Mouse (Mus musculus): Measurements from ENCODE around the gene Tcaf3. TPM values are rescaled to one million over a fixed set of nuclear protein-coding genes. Genes with fewer than 3 reads are reported as not detected.

Gene Tcaf3
- not detected in 2 replicates for polyA plus RNA-seq (2012; rRNA removed)

DNA sequence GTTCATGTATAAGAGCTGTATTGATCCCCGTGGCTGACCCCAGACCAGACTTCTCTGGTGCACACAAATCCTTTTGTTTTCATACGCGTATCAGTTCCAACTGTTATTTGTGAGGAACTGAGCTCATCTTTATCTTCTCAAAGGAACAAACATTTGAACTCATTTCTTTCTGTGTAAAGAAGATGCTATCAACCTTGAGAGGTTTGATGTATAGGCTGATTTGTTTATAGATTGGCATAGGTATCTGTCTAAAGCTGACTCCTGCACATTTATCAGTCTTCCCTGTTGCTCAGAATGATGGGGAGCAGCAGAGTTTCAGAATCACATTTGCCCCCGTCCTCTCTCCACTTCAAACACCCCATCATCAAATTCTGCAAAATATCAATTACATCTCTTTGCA is at the start of gene Tcaf3:
TSS of gene Tcaf3 (minus strand) at position 101 of the 400 bp plus-strand sequence.
- Histone ChIP-seq H3K36me3 (ENCODE audit: control insufficient read depth, insufficient read depth, low read length) (no peaks in the 10 kb centered on the region), H3K27me3 (ENCODE audit: control insufficient read depth, insufficient read depth, low read length) (no peaks in the 10 kb centered on the region), H3K4me3 (ENCODE audit: control insufficient read depth, insufficient read depth, low read length) (no peak within 1 kb of the TSS), H3K4me1 (replicated peaks; ENCODE audit: control insufficient read depth, insufficient read depth, low read length) (no peaks in the 10 kb centered on the region), H3K27ac (ENCODE audit: control insufficient read depth, insufficient read depth, low read length) (no peak within 1 kb of the TSS)
- no peak for DNase-seq
- WGBS = 92% methylated on average over 4 of the region's 4 CpGs
- TF ChIP-seq POLR2A (IDR thresholded peaks at IDR 0.05; ENCODE audit: control insufficient read depth, extremely low read depth, insufficient read depth, low read length, poor library complexity) (no peak), CTCF (IDR thresholded peaks at IDR 0.05; ENCODE audit: borderline replicate concordance, control insufficient read depth, extremely low read depth, insufficient read depth, low read length, poor library complexity) (no peak)

DNA sequence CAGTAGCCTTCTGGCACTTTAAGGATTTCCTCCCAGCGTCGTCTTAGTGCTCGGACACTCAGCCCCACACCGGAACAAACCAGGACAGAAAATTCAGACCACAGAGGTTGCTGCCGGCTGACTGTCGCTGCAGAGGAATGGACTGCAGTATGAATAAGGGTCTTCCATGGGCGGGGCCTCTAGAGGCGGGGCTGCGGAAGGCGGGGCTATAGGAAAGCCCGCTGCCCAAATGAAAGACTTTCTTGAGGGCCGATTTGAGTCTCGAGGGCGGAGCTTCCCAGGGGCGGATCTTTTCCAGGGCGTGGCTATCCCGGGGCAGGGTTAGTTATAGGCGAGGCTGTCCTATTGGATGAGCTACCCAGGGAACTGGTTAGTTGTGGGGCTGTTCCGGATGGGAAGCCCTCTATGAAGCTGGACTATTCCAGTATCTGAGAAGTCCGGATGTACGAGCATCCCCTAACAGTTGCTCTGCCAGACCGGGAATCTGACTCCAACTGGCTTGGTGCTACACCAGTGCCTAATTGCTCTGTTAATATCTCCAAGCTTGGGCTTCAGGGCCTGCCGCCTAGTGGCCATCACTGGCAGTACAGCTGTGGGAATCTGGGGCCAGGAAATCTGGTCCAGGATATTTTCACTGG is 47.5 kb upstream of the Tcaf3 start, which contains the start of gene Tcaf2:
TSS of gene Tcaf2 (minus strand) at position 343 of the 638 bp plus-strand sequence.
- H3K4me1 ChIP-seq (replicated peaks; ENCODE audit: control insufficient read depth, insufficient read depth, low read length) = no peaks in the 10 kb centered on the region
- peak; percentile 30 for DNase-seq
- no peak for TF ChIP-seq POLR2A (IDR thresholded peaks at IDR 0.05; ENCODE audit: control insufficient read depth, extremely low read depth, insufficient read depth, low read length, poor library complexity)
- TF ChIP-seq CTCF (IDR thresholded peaks at IDR 0.05; ENCODE audit: borderline replicate concordance, control insufficient read depth, extremely low read depth, insufficient read depth, low read length, poor library complexity) = no peak; the same call in 1 of the 2 replicates
- no peaks in the 10 kb centered on the region for H3K36me3 ChIP-seq (ENCODE audit: control insufficient read depth, insufficient read depth, low read length)
- 6% methylated on average over 23 of the region's 23 CpGs for WGBS
- no peaks in the 10 kb centered on the region for H3K27me3 ChIP-seq (ENCODE audit: control insufficient read depth, insufficient read depth, low read length)
- no peak within 1 kb of the TSS for H3K4me3 ChIP-seq (ENCODE audit: control insufficient read depth, insufficient read depth, low read length)
- H3K27ac ChIP-seq (ENCODE audit: control insufficient read depth, insufficient read depth, low read length) = no peak within 1 kb of the TSS

DNA sequence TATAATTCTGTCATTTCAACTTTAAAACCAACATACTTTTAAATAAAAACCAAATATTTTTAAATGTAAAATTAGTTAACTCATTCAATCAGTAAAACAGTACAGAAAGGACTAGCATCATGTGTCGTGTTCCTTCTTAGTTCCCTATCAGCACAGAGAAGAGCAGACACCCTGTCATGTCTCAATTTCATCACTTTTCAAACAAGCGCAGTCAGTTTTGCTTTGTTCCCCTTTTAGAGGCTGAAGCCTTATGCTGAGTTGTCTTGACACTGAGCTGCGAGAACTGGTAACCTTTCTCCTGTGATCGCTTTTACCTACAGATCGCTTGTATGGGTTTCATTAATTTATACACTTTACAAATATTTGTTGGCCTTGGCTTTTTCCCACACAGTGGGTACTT is 36.9 kb upstream of the Tcaf3 start:
- no peaks in the 10 kb centered on the region for H3K36me3 ChIP-seq (ENCODE audit: control insufficient read depth, insufficient read depth, low read length)
- H3K27ac ChIP-seq (ENCODE audit: control insufficient read depth, insufficient read depth, low read length) = no peak overlapping the region
- H3K4me1 ChIP-seq (replicated peaks; ENCODE audit: control insufficient read depth, insufficient read depth, low read length) = no peaks in the 10 kb centered on the region
- no peak for TF ChIP-seq CTCF (IDR thresholded peaks at IDR 0.05; ENCODE audit: borderline replicate concordance, control insufficient read depth, extremely low read depth, insufficient read depth, low read length, poor library complexity)
- no peak for TF ChIP-seq POLR2A (IDR thresholded peaks at IDR 0.05; ENCODE audit: control insufficient read depth, extremely low read depth, insufficient read depth, low read length, poor library complexity)
- no peak overlapping the region for H3K4me3 ChIP-seq (ENCODE audit: control insufficient read depth, insufficient read depth, low read length)
- WGBS = 84% methylated on average over 5 of the region's 5 CpGs
- DNase-seq = no peak
- no peaks in the 10 kb centered on the region for H3K27me3 ChIP-seq (ENCODE audit: control insufficient read depth, insufficient read depth, low read length)

DNA sequence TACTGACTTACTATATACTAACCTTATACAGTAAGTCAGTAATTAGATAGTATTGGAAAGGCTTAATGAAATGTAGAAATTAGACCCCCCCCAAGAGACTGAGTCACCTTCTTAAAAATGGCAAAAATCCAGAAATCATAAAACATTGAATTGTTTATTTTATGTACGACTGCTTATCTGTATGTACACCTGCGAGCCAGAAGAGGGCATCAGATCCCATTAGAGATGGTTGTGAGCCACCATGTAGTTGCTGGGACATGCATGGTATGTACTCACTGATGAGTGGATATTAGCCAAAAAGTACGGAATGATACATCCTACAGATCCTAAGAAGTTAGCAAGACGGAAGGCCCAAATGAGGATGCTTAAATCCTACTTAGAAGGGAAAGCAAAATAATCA is 33.9 kb upstream of the Tcaf3 start:
- TF ChIP-seq CTCF (IDR thresholded peaks at IDR 0.05; ENCODE audit: borderline replicate concordance, control insufficient read depth, extremely low read depth, insufficient read depth, low read length, poor library complexity) (no peak), POLR2A (IDR thresholded peaks at IDR 0.05; ENCODE audit: control insufficient read depth, extremely low read depth, insufficient read depth, low read length, poor library complexity) (no peak)
- no peaks in the 10 kb centered on the region for H3K27me3 ChIP-seq (ENCODE audit: control insufficient read depth, insufficient read depth, low read length)
- H3K27ac ChIP-seq (ENCODE audit: control insufficient read depth, insufficient read depth, low read length) = no peak overlapping the region
- DNase-seq = no peak
- H3K36me3 ChIP-seq (ENCODE audit: control insufficient read depth, insufficient read depth, low read length) = no peaks in the 10 kb centered on the region
- H3K4me3 ChIP-seq (ENCODE audit: control insufficient read depth, insufficient read depth, low read length) = no peak overlapping the region
- WGBS = 75% methylated on average over 4 of the region's 4 CpGs
- H3K4me1 ChIP-seq (replicated peaks; ENCODE audit: control insufficient read depth, insufficient read depth, low read length) = no peaks in the 10 kb centered on the region

GRCm38 (mm10) chr6:42616904-42617303 is 19.4 kb upstream of the Tcaf3 start:
- TF ChIP-seq POLR2A (IDR thresholded peaks at IDR 0.05; ENCODE audit: control insufficient read depth, extremely low read depth, insufficient read depth, low read length, poor library complexity) (no peak), CTCF (IDR thresholded peaks at IDR 0.05; ENCODE audit: borderline replicate concordance, control insufficient read depth, extremely low read depth, insufficient read depth, low read length, poor library complexity) (no peak)
- Histone ChIP-seq H3K4me3 (ENCODE audit: control insufficient read depth, insufficient read depth, low read length) (no peak overlapping the region), H3K36me3 (ENCODE audit: control insufficient read depth, insufficient read depth, low read length) (no peaks in the 10 kb centered on the region), H3K27me3 (ENCODE audit: control insufficient read depth, insufficient read depth, low read length) (no peaks in the 10 kb centered on the region), H3K4me1 (replicated peaks; ENCODE audit: control insufficient read depth, insufficient read depth, low read length) (no peaks in the 10 kb centered on the region), H3K27ac (ENCODE audit: control insufficient read depth, insufficient read depth, low read length) (no peak overlapping the region)
- DNase-seq = no peak
- 92% methylated on average over 2 of the region's 2 CpGs for WGBS

- no peak for TF ChIP-seq POLR2A (IDR thresholded peaks at IDR 0.05; ENCODE audit: control insufficient read depth, extremely low read depth, insufficient read depth, low read length, poor library complexity)
- TF ChIP-seq CTCF (IDR thresholded peaks at IDR 0.05; ENCODE audit: borderline replicate concordance, control insufficient read depth, extremely low read depth, insufficient read depth, low read length, poor library complexity) = no peak
- no peak overlapping the region for H3K27ac ChIP-seq (ENCODE audit: control insufficient read depth, insufficient read depth, low read length)
- DNase-seq = no peak
Measured at GRCm38 (mm10) chr6:42612218-42612617, 14.7 kb upstream of the Tcaf3 start.

More at GRCm38 (mm10) chr6:42612218-42612617, 14.7 kb upstream of the Tcaf3 start:
- H3K36me3 ChIP-seq (ENCODE audit: control insufficient read depth, insufficient read depth, low read length) = no peaks in the 10 kb centered on the region
- H3K4me3 ChIP-seq (ENCODE audit: control insufficient read depth, insufficient read depth, low read length) = no peak overlapping the region
- no peaks in the 10 kb centered on the region for H3K4me1 ChIP-seq (replicated peaks; ENCODE audit: control insufficient read depth, insufficient read depth, low read length)
- no peaks in the 10 kb centered on the region for H3K27me3 ChIP-seq (ENCODE audit: control insufficient read depth, insufficient read depth, low read length)
